Mouse (Mus musculus) thymus, postnatal 14 days (tissue): ENCODE data around the gene Cars2.
"Not testable (repeated sequence)": the region's sequence is repeated elsewhere in the genome, so short reads cannot be mapped to it uniquely, and the experiment has no call there.

ENCODE experiments used
- DNase-seq: peaks from one replicate; pipeline ENCODE4 v3.0.0; 2021

The Cars2 gene

GRCm38 (mm10) chr8:11555720-11556591, 5.4 kb upstream of the Cars2 start:
- DNase-seq = peak; percentile 99

DNA sequence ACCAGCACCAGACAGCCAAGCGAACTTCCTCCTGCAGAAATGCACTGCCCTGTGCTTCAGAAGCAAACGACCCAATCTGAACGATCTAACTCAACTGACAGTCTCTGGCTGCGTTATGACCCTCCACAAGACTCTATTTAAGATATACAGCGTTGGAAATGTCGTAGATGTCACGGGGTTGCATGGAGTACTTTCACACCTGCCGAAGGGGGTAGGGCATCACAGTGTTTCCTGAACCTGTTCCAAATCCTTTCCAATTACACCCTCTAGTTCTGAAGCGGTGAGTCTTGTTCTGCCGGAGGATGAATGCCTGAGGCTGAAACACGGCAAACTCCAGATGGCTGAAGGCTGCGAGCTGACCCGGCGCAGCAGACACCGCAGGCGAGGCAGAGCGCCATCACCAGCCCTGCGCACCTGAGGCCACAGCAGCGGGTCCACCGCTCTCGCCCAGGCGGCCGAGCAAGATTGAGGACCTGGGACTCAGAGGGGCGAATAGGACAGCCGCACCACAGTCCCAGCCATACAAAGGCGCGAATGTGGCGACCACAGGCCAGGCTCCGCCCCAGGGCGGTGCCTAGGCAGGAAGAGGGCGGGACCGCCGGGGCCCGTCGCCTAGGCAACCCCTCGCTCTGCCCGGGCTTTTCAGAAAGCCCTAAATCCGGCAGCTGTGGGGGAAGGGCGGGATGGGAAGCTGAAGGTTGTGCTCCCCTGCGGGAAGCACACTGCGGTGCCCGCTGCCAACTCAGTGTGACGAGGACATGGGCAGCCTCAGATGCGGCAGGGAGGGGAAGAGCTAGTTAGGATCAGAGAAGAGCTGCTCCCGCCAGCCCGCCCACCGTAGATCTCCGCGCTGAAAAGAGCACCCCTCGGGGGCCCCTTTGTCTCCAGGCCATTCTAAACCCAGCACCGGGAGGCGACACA, 4.5 kb upstream of the Cars2 start, which contains the start of gene Ing1:
Ing1 (plus strand) TSS at position 773 of the 921 bp plus-strand sequence.
- peak; percentile 98 for DNase-seq

GRCm38 (mm10) chr8:11552390-11552789, 1.8 kb upstream of the Cars2 start:
- no peak for DNase-seq

DNA sequence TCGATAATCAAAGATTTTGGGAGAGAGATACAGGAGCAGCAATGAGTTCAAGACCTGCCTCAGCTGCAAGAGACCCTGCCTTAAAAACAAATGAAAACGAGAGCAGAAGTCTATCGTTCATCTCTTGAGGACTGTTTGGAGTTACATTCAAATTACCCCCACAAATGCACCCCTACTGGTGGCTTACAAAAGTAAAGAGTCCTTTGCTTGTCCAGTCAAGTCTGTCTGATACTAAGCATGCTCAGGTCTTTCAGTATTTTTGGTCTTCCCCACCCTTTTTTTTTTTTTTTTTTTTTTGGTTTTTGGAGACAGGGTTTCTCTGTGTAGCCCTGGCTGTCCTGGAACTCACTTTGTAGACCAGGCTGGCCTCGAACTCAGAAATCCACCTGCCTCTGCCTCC, 914 bp upstream of the Cars2 start:
- not testable (repeated sequence) for DNase-seq

GRCm38 (mm10) chr8:11549706-11550105, 877 bp downstream of the Cars2 start:
- DNase-seq = peak; percentile 65

GRCm38 (mm10) chr8:11547063-11547462, 3.5 kb downstream of the Cars2 start:
- peak; percentile 34 for DNase-seq

DNA sequence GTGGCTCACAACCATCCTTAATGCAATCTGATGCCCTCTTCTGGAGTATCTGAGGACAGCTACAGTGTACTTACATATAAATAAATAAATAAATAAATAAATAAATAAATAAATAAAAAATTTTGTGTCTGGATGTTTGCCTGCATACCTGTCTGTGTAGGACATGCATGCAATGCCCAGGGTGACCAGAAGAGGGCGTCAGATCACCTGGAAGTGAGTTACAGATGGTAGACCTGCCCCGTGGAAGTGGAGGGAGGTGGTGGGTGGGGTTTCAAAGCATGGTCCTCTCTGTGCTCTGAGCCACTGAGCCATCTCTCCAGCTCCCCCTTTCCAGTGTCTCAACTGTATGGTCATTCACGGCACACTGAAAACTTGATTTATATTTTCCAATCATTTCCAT, 6.2 kb downstream of the Cars2 start:
- DNase-seq = peak; percentile 89

DNA sequence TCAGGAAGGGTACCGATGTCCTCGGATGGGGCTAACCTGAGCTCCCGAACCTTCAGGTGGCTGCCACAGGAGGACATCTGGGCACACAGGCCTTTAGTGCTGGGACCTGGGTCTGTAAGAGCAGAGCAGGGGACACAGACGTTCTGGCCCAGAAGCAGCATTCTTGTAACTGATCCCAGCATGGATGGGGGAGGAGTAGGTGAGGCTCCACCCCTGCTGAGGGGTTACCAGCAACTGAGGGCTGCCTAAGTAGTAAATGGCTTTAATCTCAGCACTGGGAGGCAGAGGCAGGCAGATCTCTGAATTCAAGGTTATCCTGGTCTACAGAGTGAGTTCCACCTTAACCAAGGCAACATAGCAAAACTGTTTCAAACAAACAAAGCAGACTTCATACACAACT, 7.7 kb downstream of the Cars2 start:
- no peak for DNase-seq

- no peak for DNase-seq
Observed at GRCm38 (mm10) chr8:11542031-11542430, 8.6 kb downstream of the Cars2 start.

DNA sequence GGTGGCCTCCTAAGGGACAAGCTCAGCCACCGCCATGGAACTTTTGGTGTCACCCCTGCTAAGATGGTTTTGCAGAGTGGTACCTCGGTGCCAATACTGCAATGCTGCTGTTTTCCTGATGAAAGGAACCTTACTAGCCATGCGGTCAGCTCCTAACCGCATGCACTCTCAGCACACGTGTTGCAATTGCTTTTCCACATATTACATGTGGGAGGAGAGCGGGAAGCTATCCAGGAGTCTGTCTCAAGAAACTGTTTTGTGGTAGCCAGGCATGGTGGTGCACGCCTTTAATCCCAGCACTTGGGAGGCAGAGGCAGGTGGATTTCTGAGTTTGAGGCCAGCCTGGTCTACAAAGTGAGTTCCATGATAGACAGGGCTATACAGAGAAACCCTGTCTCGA, 10.4 kb downstream of the Cars2 start:
- no peak for DNase-seq

DNA sequence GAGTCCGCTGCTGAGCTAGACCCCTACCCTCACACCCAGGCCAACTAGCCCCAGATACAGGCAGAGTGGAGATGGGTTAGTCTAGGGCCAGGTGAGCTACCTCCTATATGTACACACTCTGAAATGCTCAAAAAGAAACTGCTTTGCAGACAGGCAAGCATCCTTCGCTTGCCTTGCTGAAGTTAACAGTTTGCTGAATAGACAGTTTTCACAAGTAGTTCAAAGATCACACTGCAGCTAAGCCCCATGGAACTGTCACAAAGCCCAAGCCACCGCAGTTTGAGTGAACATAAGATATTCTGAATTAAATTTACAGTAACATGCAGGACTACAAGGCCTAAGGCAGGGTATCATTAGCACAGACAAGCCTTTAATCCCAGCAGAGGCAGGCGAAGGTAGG, 11.5 kb downstream of the Cars2 start:
- no peak for DNase-seq

DNA sequence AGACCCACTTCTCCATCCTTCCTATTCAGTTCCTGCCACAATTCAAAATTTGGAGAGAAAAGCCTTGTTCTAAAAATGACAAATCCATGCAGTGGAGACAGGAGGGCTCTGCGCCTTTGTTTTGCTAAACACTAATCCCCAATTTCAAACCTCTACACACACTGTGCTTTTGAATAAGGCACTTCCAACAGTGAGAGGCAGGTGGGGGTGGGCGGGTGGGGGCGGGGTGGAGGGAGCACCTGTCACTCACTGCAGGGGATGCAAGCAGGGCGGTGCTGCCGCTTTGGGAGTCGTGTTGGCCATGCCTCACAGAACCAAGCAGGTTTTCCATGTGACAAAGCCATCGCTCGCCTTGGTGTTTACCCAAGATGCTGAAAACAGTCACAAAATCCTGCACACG, 16.1 kb downstream of the Cars2 start:
- no peak for DNase-seq

- DNase-seq = no peak
Observed at GRCm38 (mm10) chr8:11530849-11531248, 19.7 kb downstream of the Cars2 start.

DNA sequence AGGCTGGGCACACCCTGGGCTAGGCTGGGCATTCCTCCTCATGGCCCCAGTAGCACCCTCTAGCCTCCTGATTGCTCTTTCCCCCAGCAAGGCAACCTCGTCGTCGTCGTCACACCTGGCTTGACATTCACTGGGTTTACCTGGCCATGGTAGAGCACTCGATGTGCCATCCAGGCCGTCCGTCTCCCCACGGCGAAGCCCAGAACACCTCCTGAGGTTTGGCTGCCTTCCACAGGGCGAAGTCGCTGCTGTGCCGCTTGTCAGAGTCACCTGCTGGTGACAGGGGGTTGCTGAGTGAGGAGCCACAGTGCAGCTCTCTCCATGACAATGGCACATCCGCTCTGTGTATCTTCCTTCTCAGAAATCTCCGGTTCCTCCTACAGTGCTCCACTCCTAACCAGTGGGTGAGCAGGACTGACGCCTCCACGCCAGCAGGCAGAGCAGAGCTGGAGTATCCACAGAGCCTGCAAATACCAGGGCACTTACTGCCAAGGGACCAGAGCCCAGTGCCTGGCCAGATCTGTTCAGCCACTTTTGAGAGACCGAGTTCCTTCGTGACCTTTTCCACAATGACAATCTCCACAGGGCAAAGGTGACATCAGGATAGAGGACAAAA, 20.3 kb downstream of the Cars2 start:
- DNase-seq = no peak

- DNase-seq = no peak
Observed at GRCm38 (mm10) chr8:11523331-11523730, 27.3 kb downstream of the Cars2 start.

GRCm38 (mm10) chr8:11518676-11519075, 31.9 kb downstream of the Cars2 start:
- DNase-seq = no peak

DNA sequence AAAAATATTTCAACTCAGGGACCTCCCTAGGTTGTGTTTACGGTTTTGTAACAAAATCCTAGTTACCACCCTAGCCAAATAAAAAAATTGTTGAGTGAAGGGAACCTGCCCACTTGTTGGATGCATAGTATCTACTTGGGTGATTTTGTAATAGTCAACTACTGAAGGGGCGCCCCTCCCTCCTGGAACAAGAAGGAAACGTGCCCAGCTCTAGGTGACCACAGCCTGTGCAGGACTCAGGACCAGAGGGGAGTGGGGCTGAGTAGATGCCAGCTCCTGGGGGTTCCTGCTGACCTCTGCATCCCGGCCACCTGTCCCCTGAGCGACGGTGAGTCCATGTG, 32.6 kb downstream of the Cars2 start:
- no peak for DNase-seq

GRCm38 (mm10) chr8:11517366-11518055, 33.1 kb downstream of the Cars2 start:
- no peak for DNase-seq

DNA sequence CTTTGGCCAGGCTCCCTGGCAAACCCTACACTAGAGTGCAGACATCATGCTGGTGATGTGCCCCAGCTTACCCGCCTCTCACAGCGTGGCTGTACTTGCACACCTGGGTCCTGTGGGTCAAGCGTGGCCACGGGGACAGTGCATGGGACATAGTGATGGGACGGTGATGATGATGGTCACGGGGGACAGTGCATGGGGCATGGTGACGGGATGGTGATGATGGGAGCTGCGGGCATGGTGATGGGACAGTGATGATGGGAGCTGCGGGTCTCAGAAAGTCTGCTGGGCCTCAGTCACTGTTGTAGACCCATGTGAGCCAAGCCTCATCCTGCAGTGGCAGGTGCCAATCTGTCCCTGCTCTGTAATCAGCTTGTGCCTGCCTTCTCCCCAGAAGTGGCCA, 34.3 kb downstream of the Cars2 start:
- no peak for DNase-seq

DNA sequence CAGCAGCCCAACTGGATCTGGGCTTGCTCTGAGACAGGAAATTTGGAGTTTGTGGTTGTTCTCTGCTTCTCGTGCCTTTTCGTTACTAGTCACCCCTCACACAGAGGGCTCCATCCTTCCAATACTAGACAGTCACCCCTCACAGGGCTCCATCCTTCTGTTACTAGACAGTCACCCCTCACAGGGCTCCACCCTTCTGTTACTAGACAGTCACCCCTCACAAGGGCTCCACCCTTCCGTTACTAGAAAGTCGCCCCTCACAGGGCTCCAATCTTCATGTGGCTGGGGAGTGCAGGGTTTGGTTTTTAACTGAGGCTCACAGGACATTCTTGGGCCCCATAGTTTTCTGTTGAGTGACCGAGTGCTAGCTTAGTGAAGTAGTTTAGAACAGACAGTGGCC, 37.3 kb downstream of the Cars2 start:
- DNase-seq = no peak

DNA sequence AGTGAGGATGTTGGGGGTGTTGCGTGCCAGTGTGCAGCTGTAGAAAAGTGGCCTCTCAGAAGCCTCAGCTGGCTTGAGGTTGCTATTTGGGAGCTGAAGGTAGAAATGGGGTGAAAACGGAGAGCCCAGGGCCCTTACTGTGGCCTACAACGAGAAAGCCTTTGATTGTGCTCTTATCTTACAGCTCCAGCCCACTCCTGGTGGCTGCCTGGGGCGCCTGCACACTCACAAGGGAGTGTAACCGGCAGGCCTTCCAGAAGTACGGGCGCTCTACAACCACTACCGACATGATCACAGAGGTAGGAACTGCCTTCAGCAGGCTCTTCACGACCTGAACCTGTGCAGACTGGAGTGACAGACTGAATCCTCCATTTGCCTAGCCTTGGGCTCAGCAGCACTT, 37.9 kb downstream of the Cars2 start:
- no peak for DNase-seq

DNA sequence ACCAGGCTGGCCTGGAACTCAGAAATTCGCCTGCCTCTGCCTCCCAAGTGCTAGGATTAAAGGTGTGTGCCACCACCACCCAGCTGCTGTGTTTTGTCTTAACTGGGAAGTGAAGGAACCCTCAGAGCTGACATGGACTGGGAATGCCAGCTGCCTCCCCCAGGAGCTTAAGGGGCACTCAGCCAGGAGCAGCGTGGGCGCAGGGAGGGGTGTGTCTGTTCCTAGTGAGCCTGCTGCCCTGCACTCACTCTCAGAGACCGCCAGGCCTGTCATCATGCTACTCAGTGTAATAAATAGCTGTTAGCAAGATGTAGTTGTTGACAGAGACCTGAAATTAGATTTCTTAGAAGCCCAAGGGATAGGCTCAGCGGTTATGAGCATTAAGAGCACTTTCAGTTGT, 39.6 kb downstream of the Cars2 start:
- DNase-seq = no peak

GRCm38 (mm10) chr8:11508880-11509279, 41.7 kb downstream of the Cars2 start:
- DNase-seq = no peak
